Comparison of ENCODE assay signal across 8 mouse cellular contexts in genomic region chr8:70504851-70505250, GRCm38 (mm10). TPM values are rescaled to one million over a fixed set of nuclear protein-coding genes. Genes with fewer than 3 reads are reported as not detected.
DNase-seq lines count a peak whose midpoint lies in the region; ATAC-seq and TF ChIP-seq lines count a peak whose summit lies in the region.

No protein-coding gene starts in this region.

- H3K4me1 ChIP-seq in forebrain, embryonic 15.5 days, result peaks cover 64% of the 10 kb centered on the region
- peaks cover 65% of the 10 kb centered on the region for H3K4me1 ChIP-seq in hindbrain, embryonic 15.5 days (replicated peaks)
- H3K4me1 ChIP-seq in midbrain, embryonic 13.5 days (replicated peaks), result peaks cover 51% of the 10 kb centered on the region
- H3K4me1 ChIP-seq in small intestine, adult 2 months (ENCODE audit: control insufficient read depth, insufficient read depth, insufficient read length, low read length), result peaks cover 23% of the 10 kb centered on the region

- peaks cover 33% of the 10 kb centered on the region for H3K27me3 ChIP-seq in forebrain, embryonic 15.5 days
- peaks cover 38% of the 10 kb centered on the region for H3K27me3 ChIP-seq in hindbrain, embryonic 15.5 days
- peaks cover 46% of the 10 kb centered on the region for H3K27me3 ChIP-seq in midbrain, embryonic 13.5 days
- no peaks in the 10 kb centered on the region for H3K27me3 ChIP-seq in small intestine, adult 2 months (ENCODE audit: control insufficient read depth, insufficient read depth, low read length)

- H3K4me3 ChIP-seq in forebrain, embryonic 15.5 days, result 0 out of 2 replicates have a peak overlapping the region, but pooled peaks have one; percentile 92
- H3K4me3 ChIP-seq in hindbrain, embryonic 15.5 days, result peak overlapping the region; percentile 70; the same call in 1 of the 2 replicates
- no peak overlapping the region for H3K4me3 ChIP-seq in midbrain, embryonic 13.5 days (replicated peaks)
- H3K4me3 ChIP-seq in small intestine, adult 2 months (ENCODE audit: low read depth, low read length), result no peak overlapping the region

- H3K27ac ChIP-seq in forebrain, embryonic 15.5 days (replicated peaks), result no peak overlapping the region
- H3K27ac ChIP-seq in hindbrain, embryonic 15.5 days (replicated peaks), result 0 out of 2 replicates have a peak overlapping the region, but pooled peaks have one; percentile 21
- H3K27ac ChIP-seq in midbrain, embryonic 13.5 days, result no peak overlapping the region
- H3K27ac ChIP-seq in small intestine, adult 2 months (ENCODE audit: insufficient read depth, low read depth, low read length), result no peak overlapping the region

- DNase-seq in CD4-positive, CD25-positive, alpha-beta regulatory T cell, adult 2 months (ENCODE audit: low read depth, low spot score), result peak; percentile 86
- DNase-seq in cerebellum, adult 18-20 months, result peak; percentile 86 to 90
- DNase-seq in left cerebral cortex, postnatal 36 days (ENCODE audit: low spot score in 2 of 2), result peak; percentile 77 to 81

- H3K4me2 ChIP-seq in forebrain, embryonic 15.5 days (replicated peaks), result 0 out of 2 replicates have a peak overlapping the region, but pooled peaks have one; percentile 3
- H3K4me2 ChIP-seq in hindbrain, embryonic 15.5 days, result peak overlapping the region; percentile 80
- peak overlapping the region; percentile 64; the same call in 1 of the 2 replicates for H3K4me2 ChIP-seq in midbrain, embryonic 13.5 days (replicated peaks)

- intact Hi-C loops in left cerebral cortex, postnatal 36 days (cut with DNase I), result loop anchor here (2.0 to 5.0 kb wide), 5 partner anchors 48 to 173 kb away; partner anchors contain the start of genes Crtc1 and Upf1

- peaks cover 19% of the 10 kb centered on the region for H3K36me3 ChIP-seq in forebrain, embryonic 15.5 days
- H3K36me3 ChIP-seq in hindbrain, embryonic 15.5 days, result peaks cover 15% of the 10 kb centered on the region
- peaks cover 32% of the 10 kb centered on the region for H3K36me3 ChIP-seq in midbrain, embryonic 13.5 days
- H3K36me3 ChIP-seq in small intestine, adult 2 months (ENCODE audit: control insufficient read depth, insufficient read depth, low read length), result peaks cover 16% of the 10 kb centered on the region

- no peak overlapping the region for H3K9ac ChIP-seq in forebrain, embryonic 15.5 days (replicated peaks)
- no peak overlapping the region for H3K9ac ChIP-seq in hindbrain, embryonic 15.5 days
- no peak overlapping the region for H3K9ac ChIP-seq in midbrain, embryonic 13.5 days (replicated peaks)

- ATAC-seq in CD4-positive, CD25-positive, alpha-beta regulatory T cell, adult 4 months, result no peak
- no peak for ATAC-seq in forebrain, embryonic 15.5 days (replicated peaks)
- ATAC-seq in hindbrain, embryonic 15.5 days (ENCODE audit: low FRiP score, low read depth), result no peak
- ATAC-seq in midbrain, embryonic 13.5 days, result no peak

- TF ChIP-seq POLR2A in small intestine, adult 2 months (IDR thresholded peaks at IDR 0.05; ENCODE audit: low read depth, low read length), result no peak

- WGBS in forebrain, embryonic 15.5 days, result 67% methylated on average over 3 of the region's 3 CpGs
- WGBS in hindbrain, embryonic 15.5 days, result 73% methylated on average over 3 of the region's 3 CpGs
- WGBS in midbrain, embryonic 13.5 days, result 77% methylated on average over 3 of the region's 3 CpGs
- 90% methylated on average over 3 of the region's 3 CpGs for WGBS in small intestine, adult 2 months

- no peaks in the 10 kb centered on the region for H3K9me3 ChIP-seq in forebrain, embryonic 15.5 days
- no peaks in the 10 kb centered on the region for H3K9me3 ChIP-seq in hindbrain, embryonic 15.5 days
- H3K9me3 ChIP-seq in midbrain, embryonic 13.5 days, result no peaks in the 10 kb centered on the region

- TF ChIP-seq CTCF in small intestine, adult 2 months (IDR thresholded peaks at IDR 0.05; ENCODE audit: extremely low read depth, insufficient read length, insufficient replicate concordance, low read depth, low read length), result peak; percentile 87; the same call in 1 of the 2 replicates

RNA-seq across cellular contexts. Expression of gene Rex1bd, which starts 1.7 kb away (rescaled TPM):
- polyA plus RNA-seq in CD4-positive, CD25-positive, alpha-beta regulatory T cell, adult 4 months (2017; shearing (Covaris generic)), result 10 to 100 TPM; 82.2 to 83.2 TPM
- 164 and 176 TPM in 2 replicates for polyA plus RNA-seq in forebrain, embryonic 15.5 days (2015; fragmentation: Nextera tagmentation; extraction: Ambion mirVana)
- polyA plus RNA-seq in hindbrain, embryonic 15.5 days (2015; fragmentation: Nextera tagmentation; extraction: Ambion mirVana), result 161 and 177 TPM in 2 replicates
- 100 to 1,000 TPM; 106 to 108 TPM for total RNA-seq in left cerebral cortex, postnatal 36 days (2021)
- polyA plus RNA-seq in midbrain, embryonic 13.5 days (2015; fragmentation: Nextera tagmentation; extraction: Ambion mirVana), result 152 and 155 TPM in 2 replicates
- 137 and 244 TPM in 2 replicates for polyA plus RNA-seq in small intestine, adult 2 months (2012; rRNA removed)

RNA-seq across cellular contexts. Expression of gene Uba52, which starts 5.8 kb away (rescaled TPM):
- polyA plus RNA-seq in CD4-positive, CD25-positive, alpha-beta regulatory T cell, adult 4 months (2017; shearing (Covaris generic)), result 1,000 to 10,000 TPM; 3,148 to 3,732 TPM
- 724 and 839 TPM in 2 replicates for polyA plus RNA-seq in forebrain, embryonic 15.5 days (2015; fragmentation: Nextera tagmentation; extraction: Ambion mirVana)
- polyA plus RNA-seq in hindbrain, embryonic 15.5 days (2015; fragmentation: Nextera tagmentation; extraction: Ambion mirVana), result 652 and 684 TPM in 2 replicates
- total RNA-seq in left cerebral cortex, postnatal 36 days (2021), result 100 to 1,000 TPM; 828 to 997 TPM
- polyA plus RNA-seq in midbrain, embryonic 13.5 days (2015; fragmentation: Nextera tagmentation; extraction: Ambion mirVana), result 680 and 755 TPM in 2 replicates
- 606 and 770 TPM in 2 replicates for polyA plus RNA-seq in small intestine, adult 2 months (2012; rRNA removed)

RNA-seq across cellular contexts. Expression of gene Crlf1, which starts 11.9 kb away (rescaled TPM):
- not detected for polyA plus RNA-seq in CD4-positive, CD25-positive, alpha-beta regulatory T cell, adult 4 months (2017; shearing (Covaris generic))
- 4.3 and 5.3 TPM in 2 replicates for polyA plus RNA-seq in forebrain, embryonic 15.5 days (2015; fragmentation: Nextera tagmentation; extraction: Ambion mirVana)
- polyA plus RNA-seq in hindbrain, embryonic 15.5 days (2015; fragmentation: Nextera tagmentation; extraction: Ambion mirVana), result 7.0 and 8.6 TPM in 2 replicates
- 1 to 10 TPM; 4.1 to 4.6 TPM for total RNA-seq in left cerebral cortex, postnatal 36 days (2021)
- 0.97 and 1.1 TPM in 2 replicates for polyA plus RNA-seq in midbrain, embryonic 13.5 days (2015; fragmentation: Nextera tagmentation; extraction: Ambion mirVana)
- polyA plus RNA-seq in small intestine, adult 2 months (2012; rRNA removed), result 2.3 and 27.3 TPM in 2 replicates

RNA-seq across cellular contexts. Expression of gene Tmem59l, which starts 17.7 kb away (rescaled TPM):
- not detected for polyA plus RNA-seq in CD4-positive, CD25-positive, alpha-beta regulatory T cell, adult 4 months (2017; shearing (Covaris generic))
- polyA plus RNA-seq in forebrain, embryonic 15.5 days (2015; fragmentation: Nextera tagmentation; extraction: Ambion mirVana), result 70.2 and 75.0 TPM in 2 replicates
- 133 and 145 TPM in 2 replicates for polyA plus RNA-seq in hindbrain, embryonic 15.5 days (2015; fragmentation: Nextera tagmentation; extraction: Ambion mirVana)
- total RNA-seq in left cerebral cortex, postnatal 36 days (2021), result 100 to 1,000 TPM; 279 to 317 TPM
- polyA plus RNA-seq in midbrain, embryonic 13.5 days (2015; fragmentation: Nextera tagmentation; extraction: Ambion mirVana), result 60.6 and 61.5 TPM in 2 replicates
- 1.2 and 1.6 TPM in 2 replicates for polyA plus RNA-seq in small intestine, adult 2 months (2012; rRNA removed)

RNA-seq across cellular contexts. Expression of gene Fkbp8, which starts 22.7 kb away (rescaled TPM):
- polyA plus RNA-seq in CD4-positive, CD25-positive, alpha-beta regulatory T cell, adult 4 months (2017; shearing (Covaris generic)), result 100 to 1,000 TPM; 117 to 159 TPM
- polyA plus RNA-seq in forebrain, embryonic 15.5 days (2015; fragmentation: Nextera tagmentation; extraction: Ambion mirVana), result 433 and 440 TPM in 2 replicates
- 393 and 420 TPM in 2 replicates for polyA plus RNA-seq in hindbrain, embryonic 15.5 days (2015; fragmentation: Nextera tagmentation; extraction: Ambion mirVana)
- total RNA-seq in left cerebral cortex, postnatal 36 days (2021), result 100 to 1,000 TPM; 403 to 432 TPM
- polyA plus RNA-seq in midbrain, embryonic 13.5 days (2015; fragmentation: Nextera tagmentation; extraction: Ambion mirVana), result 370 and 392 TPM in 2 replicates
- polyA plus RNA-seq in small intestine, adult 2 months (2012; rRNA removed), result 300 and 623 TPM in 2 replicates

Comparison
In these comparisons a context has a peak if more than half of its experiments do, and no peak if none do; other contexts are left out.
1. H3K4me2 ChIP-seq: peak in every context shown above with its lines; median percentile 80 in hindbrain, embryonic 15.5 days; 64 in midbrain, embryonic 13.5 days; 3 in forebrain, embryonic 15.5 days.
2. H3K4me3 ChIP-seq: peak in forebrain, embryonic 15.5 days (single experiment) and hindbrain, embryonic 15.5 days (single experiment); none in midbrain, embryonic 13.5 days (single experiment) and small intestine, adult 2 months (single experiment).
3. Peak in every context shown above with its lines, with median percentiles within 50 percentile points of each other: DNase-seq.